In the genomic region with DNA sequence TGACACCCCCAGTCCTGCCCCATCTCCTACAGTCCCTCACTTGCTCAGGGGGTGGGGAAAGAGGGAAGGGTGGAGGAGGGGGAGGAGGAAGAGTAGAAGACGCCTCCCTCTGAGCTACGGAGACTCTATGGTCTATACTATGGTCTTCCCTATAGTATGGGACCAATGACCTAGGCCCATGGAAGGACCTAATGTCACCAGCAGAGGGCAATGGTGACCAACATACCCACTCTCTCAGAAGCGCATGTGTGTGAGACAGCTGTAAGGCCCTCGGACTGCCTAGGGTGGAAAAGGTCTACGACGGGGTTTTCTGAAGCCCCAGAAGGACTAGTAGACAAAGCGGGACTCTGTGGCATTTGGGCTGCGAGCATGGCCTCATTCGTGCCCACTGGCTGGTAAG, we compare ENCODE assay signal across 8 mouse cellular contexts. TPM values are rescaled to one million over a fixed set of nuclear protein-coding genes. Genes with fewer than 3 reads are reported as not detected.
A peak's percentile ranks its signal among the peaks of the same experiment; 100 is the strongest.
DNase-seq lines count a peak whose midpoint lies in the region; ATAC-seq and TF ChIP-seq lines count a peak whose summit lies in the region.
"Had no signal": no experiment of that assay in that cellular context is flagged by ENCODE, and none has a peak within 500 bp of the region (broad histone marks: within the 10 kb centered on the region; RNA-seq: fewer than 3 reads in every experiment).

No protein-coding gene starts in this region.

- TF ChIP-seq EP300 in stomach, postnatal 0 days (optimal IDR thresholded peaks at IDR 0.05) = no peak

- TF ChIP-seq POLR2A in testis, adult 2 months (IDR thresholded peaks at IDR 0.05; ENCODE audit: control insufficient read depth, low read depth, low read length) = no peak

- H3K27me3 ChIP-seq in testis, adult 2 months (ENCODE audit: control insufficient read depth, insufficient read depth, low read length) = no peaks in the 10 kb centered on the region
- peaks cover 8% of the 10 kb centered on the region; the same call in 1 of the 2 replicates for H3K27me3 ChIP-seq in liver, embryonic 13.5 days
- H3K27me3 ChIP-seq in stomach, postnatal 0 days (ENCODE audit: control insufficient read depth, insufficient read depth, low read length) = no peaks in the 10 kb centered on the region

- no peak overlapping the region for H3K9ac ChIP-seq in liver, embryonic 13.5 days
- no peak overlapping the region for H3K9ac ChIP-seq in stomach, postnatal 0 days (ENCODE audit: low read length)

- H3K4me3 ChIP-seq in testis, adult 2 months (ENCODE audit: control insufficient read depth, low read depth, low read length) = no peak overlapping the region
- no peak overlapping the region for H3K4me3 ChIP-seq in liver, embryonic 13.5 days (replicated peaks)
- no peak overlapping the region for H3K4me3 ChIP-seq in stomach, postnatal 0 days (ENCODE audit: low read depth, low read length)

- no peak overlapping the region for H3K4me2 ChIP-seq in liver, embryonic 13.5 days
- H3K4me2 ChIP-seq in stomach, postnatal 0 days (replicated peaks; ENCODE audit: low read depth) = no peak overlapping the region

- 36% methylated on average over 9 of the region's 9 CpGs for WGBS in liver, embryonic 13.5 days (ENCODE audit: insufficient replicate concordance)
- 42% methylated on average over 9 of the region's 9 CpGs for WGBS in stomach, postnatal 0 days

- peak; percentile 32; the same call in 1 of the 2 replicates for TF ChIP-seq CTCF in testis, adult 2 months (IDR thresholded peaks at IDR 0.05; ENCODE audit: control insufficient read depth, insufficient read depth, insufficient replicate concordance, low read depth, low read length)
- peak; percentile 74 for TF ChIP-seq CTCF in stomach, postnatal 0 days (IDR thresholded peaks at IDR 0.05; ENCODE audit: low read depth)

- no peaks in the 10 kb centered on the region for H3K36me3 ChIP-seq in testis, adult 2 months (ENCODE audit: control insufficient read depth, insufficient read depth, low read length)
- no peaks in the 10 kb centered on the region for H3K36me3 ChIP-seq in liver, embryonic 13.5 days
- H3K36me3 ChIP-seq in stomach, postnatal 0 days (ENCODE audit: control insufficient read depth, insufficient read depth, low read length) = no peaks in the 10 kb centered on the region

- H3K27ac ChIP-seq in testis, adult 2 months (ENCODE audit: control insufficient read depth, insufficient read depth, low read depth, low read length) = no peak overlapping the region
- no peak overlapping the region for H3K27ac ChIP-seq in liver, embryonic 13.5 days
- no peak overlapping the region for H3K27ac ChIP-seq in stomach, postnatal 0 days (replicated peaks)

- no peak for DNase-seq in testis, postnatal 14 days (ENCODE audit: low spot score)
- DNase-seq in liver, embryonic 13.5 days = no peak
- DNase-seq in stomach, postnatal 0 days (ENCODE audit: low spot score) = peak; percentile 25
- DNase-seq in cerebellum, postnatal 36 days = no peak
- DNase-seq in adrenal gland, adult 2 months = no peak

- H3K9me3 ChIP-seq in liver, embryonic 13.5 days (replicated peaks) = no peaks in the 10 kb centered on the region
- H3K9me3 ChIP-seq in stomach, postnatal 0 days (ENCODE audit: control insufficient read depth, low read length) = no peaks in the 10 kb centered on the region

- H3K4me1 ChIP-seq in testis, adult 2 months (ENCODE audit: control insufficient read depth, insufficient read depth, low read length) = peaks cover 5% of the 10 kb centered on the region
- H3K4me1 ChIP-seq in liver, embryonic 13.5 days (replicated peaks) = no peaks in the 10 kb centered on the region
- no peaks in the 10 kb centered on the region for H3K4me1 ChIP-seq in stomach, postnatal 0 days (replicated peaks; ENCODE audit: control insufficient read depth, insufficient read depth)

- ATAC-seq in common myeloid progenitor, adult 5-6 weeks (replicated peaks; ENCODE audit: low read depth, poor library complexity, severe bottlenecking) = peak; percentile 97
- ATAC-seq in liver, embryonic 13.5 days (ENCODE audit: low read depth) = peak; percentile 55; the same call in 1 of the 2 replicates
- peak; percentile 52 for ATAC-seq in stomach, postnatal 0 days (ENCODE audit: low FRiP score, low TSS enrichment)

RNA-seq across cellular contexts. Expression of gene Ankrd60, which starts 24.3 kb away (rescaled TPM):
- 462 and 467 TPM in 2 replicates for polyA plus RNA-seq in testis, adult 2 months (2012; rRNA removed)
- not detected in 2 replicates for total RNA-seq in common myeloid progenitor, adult 5-6 weeks (2017)
- not detected in 2 replicates for polyA plus RNA-seq in liver, embryonic 13.5 days (2015; fragmentation: Nextera tagmentation; extraction: Ambion mirVana)
- polyA plus RNA-seq in stomach, postnatal 0 days (2015; fragmentation: Nextera tagmentation; extraction: Ambion mirVana) = not detected in 2 replicates
- total RNA-seq in adrenal gland, adult 2 months (2021) = not detected
- not detected in 2 replicates for polyA plus RNA-seq in adrenal gland, adult 2 months (2012; rRNA removed)
- polyA plus RNA-seq: heart, embryonic 14.5 days had no signal

RNA-seq across cellular contexts. Expression of gene 1700021F07Rik, which starts 31.5 kb away (rescaled TPM):
- polyA plus RNA-seq in testis, adult 2 months (2012; rRNA removed) = 263 and 305 TPM in 2 replicates
- not detected in 2 replicates for total RNA-seq in common myeloid progenitor, adult 5-6 weeks (2017)
- polyA plus RNA-seq in liver, embryonic 13.5 days (2015; fragmentation: Nextera tagmentation; extraction: Ambion mirVana) = not detected in 2 replicates
- not detected in 2 replicates for polyA plus RNA-seq in stomach, postnatal 0 days (2015; fragmentation: Nextera tagmentation; extraction: Ambion mirVana)
- total RNA-seq in adrenal gland, adult 2 months (2021) = not detected
- polyA plus RNA-seq in adrenal gland, adult 2 months (2012; rRNA removed) = not detected in 2 replicates
- polyA plus RNA-seq: heart, embryonic 14.5 days had no signal

Comparison
In these comparisons a context has a peak if more than half of its experiments do, and no peak if none do; other contexts are left out.
1. RNA of gene Ankrd60, which starts 24.3 kb away (polyA plus RNA-seq): 462 to 467 TPM in testis, adult 2 months; not detected in liver, embryonic 13.5 days, not detected in stomach, postnatal 0 days and not detected in adrenal gland, adult 2 months; every median in the first group is over 100 times any median in the second.
2. RNA of gene 1700021F07Rik, which starts 31.5 kb away (polyA plus RNA-seq): 263 to 305 TPM in testis, adult 2 months; not detected in liver, embryonic 13.5 days, not detected in stomach, postnatal 0 days and not detected in adrenal gland, adult 2 months; every median in the first group is over 100 times any median in the second.
3. Peak in every context shown above with its lines, with median percentiles within 50 percentile points of each other: ATAC-seq.